Mouse (Mus musculus) CH12.LX (cell line): ENCODE measurements around the gene Gm9970.

Experiments used
- E2F4 ChIP-seq: IDR thresholded peaks from 2 replicates; pipeline ENCODE4 v1.6.1; 2011; ENCODE audit warnings: low read depth, low read length, improper control_type of control experiment; ENCODE audit not compliant: insufficient replicate concordance
- EP300 ChIP-seq: IDR thresholded peaks from 2 replicates; pipeline ENCODE4 v1.6.1; 2011; ENCODE audit warnings: low read length, improper control_type of control experiment
- JUND ChIP-seq: conservative IDR thresholded peaks from 2 replicates; pipeline ENCODE4 v1.6.1; 2011; ENCODE audit warnings: low read depth, low read length, improper control_type of control experiment
- MEF2A ChIP-seq: IDR thresholded peaks from 2 replicates; pipeline ENCODE4 v1.6.1; 2014; ENCODE audit warnings: low read depth, mild to moderate bottlenecking, inconsistent platforms, low read length, improper control_type of control experiment, borderline replicate concordance
- RAD21 ChIP-seq: IDR thresholded peaks from 2 replicates; pipeline ENCODE4 v1.6.1; 2011; ENCODE audit warnings: low read depth, mild to moderate bottlenecking, low read length, improper control_type of control experiment, moderate library complexity

- TF ChIP-seq JUND: no peak
- TF ChIP-seq RAD21: no peak
- TF ChIP-seq EP300: no peak
- TF ChIP-seq MEF2A: no peak
- TF ChIP-seq E2F4: no peak
Measured at GRCm38 (mm10) chr5:31199321-31199892, 41.6 kb downstream of the Gm9970 start.
